Mouse (Mus musculus) hindbrain, postnatal 0 days (tissue): ENCODE data around the gene Tshr. TPM values are rescaled to one million over a fixed set of nuclear protein-coding genes. Genes with fewer than 3 reads are reported as not detected.
A peak's percentile ranks its signal among the peaks of the same experiment; 100 is the strongest.
"Not testable (repeated sequence)": the region's sequence is repeated elsewhere in the genome, so short reads cannot be mapped to it uniquely, and the experiment has no call there.

Source experiments
- ATAC-seq: fragments of 200-750 bp; cut with Nextera tagmentation; 2 replicates; pipeline ENCODE4 v1.8.0; 2017; ENCODE audit warnings: mild to moderate bottlenecking, moderate TSS enrichment, moderate library complexity
- DNase-seq: peaks from one replicate; pipeline ENCODE4 v3.0.0-alpha.2; 2015; ENCODE audit warnings: low spot score
- H3K27ac ChIP-seq: fragments of 300-500 bp; sonication (generic); 2 replicates; pipeline ENCODE4 v1.5.1; 2014; ENCODE audit warnings: mild to moderate bottlenecking
- H3K27me3 ChIP-seq: fragments of 300-500 bp; sonication (generic); 2 replicates; pipeline ENCODE4 v1.6.1; 2014; ENCODE audit warnings: low read length, mixed read lengths; ENCODE audit not compliant: insufficient read depth
- H3K36me3 ChIP-seq: fragments of 300-500 bp; sonication (generic); 2 replicates; pipeline ENCODE4 v1.6.1; 2014; ENCODE audit warnings: low read length, mixed read lengths; ENCODE audit not compliant: insufficient read depth
- H3K4me1 ChIP-seq: fragments of 300-500 bp; sonication (generic); 2 replicates; pipeline ENCODE4 v1.6.1; 2014; ENCODE audit warnings: antibody characterized with exemption, low read length, mixed read lengths; ENCODE audit not compliant: insufficient read depth
- H3K4me2 ChIP-seq: fragments of 300-500 bp; sonication (generic); 2 replicates; pipeline ENCODE4 v1.6.1; 2014; ENCODE audit warnings: low read depth, mild to moderate bottlenecking, low read length, moderate library complexity, mixed read lengths
- H3K4me3 ChIP-seq: fragments of 300-500 bp; sonication (generic); 2 replicates; pipeline ENCODE4 v1.5.1; 2014; ENCODE audit warnings: low read length
- H3K9ac ChIP-seq: fragments of 300-500 bp; sonication (generic); replicated peaks from 2 replicates; pipeline ENCODE4 v1.6.1; 2014; ENCODE audit warnings: mild to moderate bottlenecking, low read length, moderate library complexity, mixed read lengths
- H3K9me3 ChIP-seq: fragments of 300-500 bp; sonication (generic); 2 replicates; pipeline ENCODE4 v1.6.1; 2016; ENCODE audit warnings: low read length, mixed read lengths
- CTCF ChIP-seq: IDR thresholded peaks from 2 replicates; pipeline ENCODE4 v1.5.1; 2016; ENCODE audit warnings: antibody characterized with exemption, control low read depth, low read depth
- WGBS: fragments of 180-500 bp; shearing (Covaris S2); extraction: QIAGEN DNeasy Blood & Tissue Kit; methylation state at CpG from one replicate; pipeline ENCODE4 v1.1.7; 2014; 5-methylcytosine and 5-hydroxymethylcytosine counted together
- polyA plus RNA-seq: library from polyadenylated mRNA; unstranded; fragments of >200 nt; fragmentation: Nextera tagmentation; extraction: Ambion mirVana; gene quantifications from 2 replicates; pipeline ENCODE4 v1.2.1, GENCODE M21; 2015
- total RNA-seq: library from RNA; depleted of rRNA; stranded (reverse); fragments of >200 nt; gene quantifications from 2 replicates; pipeline ENCODE4 v1.2.3, GENCODE M21; 2014

Tshr gene
- total and polyA plus RNA-seq, 2 experiments from 2014 or later, result 0.59 to 0.78 TPM

DNA sequence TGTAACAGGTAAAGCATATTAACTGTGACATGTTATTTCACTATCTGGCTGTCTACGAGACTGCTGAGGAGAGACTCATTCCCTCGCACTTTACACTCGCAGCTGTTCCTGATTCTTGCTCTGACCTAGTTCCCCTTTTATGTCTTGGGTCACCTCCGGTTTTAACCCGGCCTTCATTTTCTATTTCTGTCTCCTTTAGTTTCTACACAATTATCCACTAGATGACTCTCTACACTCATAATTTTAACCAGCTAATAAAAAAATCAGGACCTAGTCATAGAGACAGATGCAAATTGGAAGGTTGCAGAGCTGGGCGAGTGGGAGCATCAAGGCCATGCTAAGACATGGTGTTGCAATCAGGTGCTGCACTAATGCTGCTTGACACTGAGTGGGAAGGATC is 150.2 kb downstream of the Tshr start:
- Histone ChIP-seq H3K27ac (no peak overlapping the region), H3K9me3 (no peaks in the 10 kb centered on the region), H3K9ac (no peak overlapping the region), H3K36me3 (no peaks in the 10 kb centered on the region), H3K4me3 (no peak overlapping the region), H3K4me2 (no peak overlapping the region), H3K4me1 (no peaks in the 10 kb centered on the region), H3K27me3 (no peaks in the 10 kb centered on the region)
- DNase-seq, result no peak
- ATAC-seq, result no peak
- WGBS, result 87% methylated on average over 6 of the region's 6 CpGs
- no peak for TF ChIP-seq CTCF

GRCm38 (mm10) chr12:91540202-91540601 is 155.8 kb downstream of the Tshr start:
- H3K4me3 ChIP-seq, result no peak overlapping the region
- no peaks in the 10 kb centered on the region for H3K4me1 ChIP-seq
- WGBS, result 88% methylated on average over 7 of the region's 7 CpGs
- ATAC-seq (no peak), DNase-seq (no peak)
- no peaks in the 10 kb centered on the region for H3K27me3 ChIP-seq
- no peaks in the 10 kb centered on the region for H3K36me3 ChIP-seq
- no peak overlapping the region for H3K9ac ChIP-seq
- H3K9me3 ChIP-seq, result no peaks in the 10 kb centered on the region
- H3K27ac ChIP-seq, result no peak overlapping the region
- H3K4me2 ChIP-seq, result no peak overlapping the region
- TF ChIP-seq CTCF, result no peak

DNA sequence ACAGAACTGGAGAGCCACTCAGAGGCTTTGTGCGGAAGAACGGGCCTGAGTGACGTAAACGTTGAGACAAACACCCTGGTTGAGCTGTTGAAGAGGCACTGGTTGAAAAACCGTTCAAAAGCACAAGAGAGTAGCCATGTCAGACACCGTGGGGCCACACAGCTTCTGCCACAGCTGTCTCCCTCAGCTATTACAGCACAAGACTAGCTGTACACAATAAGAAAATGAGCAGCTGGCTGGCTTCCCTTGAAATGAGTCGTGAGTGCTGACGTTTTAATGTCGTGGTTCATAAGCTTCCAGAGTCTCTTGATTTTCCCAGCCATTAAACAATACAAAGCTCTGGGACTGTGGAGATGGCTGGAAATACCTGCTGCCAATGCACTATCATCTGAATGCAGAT is 165.1 kb downstream of the Tshr start:
- no peak for TF ChIP-seq CTCF
- 58% methylated on average over 9 of the region's 9 CpGs for WGBS

DNA sequence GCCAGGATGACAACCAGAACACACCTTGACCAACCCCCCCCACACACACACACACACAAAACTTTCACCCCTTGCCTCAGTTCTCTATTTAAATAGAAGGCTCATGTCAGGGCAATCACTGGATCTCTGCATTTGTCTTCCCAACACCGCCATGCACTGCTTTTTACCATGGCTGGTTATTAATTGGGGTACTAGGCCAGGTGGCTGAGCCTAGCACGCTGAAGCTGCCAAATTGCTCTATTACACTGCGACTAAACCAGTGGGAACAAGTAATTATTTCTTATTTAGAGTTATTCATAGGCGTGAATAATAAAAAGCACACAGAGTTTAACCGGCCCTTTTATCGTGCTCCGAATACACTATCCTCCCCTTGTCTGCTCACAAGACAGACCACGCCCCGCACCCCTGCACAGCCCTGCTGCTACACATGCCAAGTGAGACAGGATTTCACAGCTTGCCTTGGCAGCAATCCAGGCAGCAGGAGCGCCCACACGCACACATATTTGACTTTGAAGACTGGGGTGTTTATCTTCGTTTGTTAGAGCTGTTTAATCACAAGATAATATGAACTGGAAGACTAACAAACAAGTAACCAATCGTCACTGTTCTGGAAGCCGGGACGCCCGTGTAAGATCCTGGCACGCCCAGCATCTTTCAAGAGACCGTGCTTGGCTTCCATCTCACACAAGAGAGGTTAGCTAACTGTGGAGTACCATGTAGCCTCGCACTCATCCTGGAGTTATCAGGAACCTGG is 167.6 kb downstream of the Tshr start:
- H3K4me3 ChIP-seq, result no peak overlapping the region
- no peak overlapping the region for H3K9ac ChIP-seq
- 11% methylated on average over 19 of the region's 19 CpGs for WGBS

More for the DNA sequence above, 165.1 kb downstream of the Tshr start:
- Histone ChIP-seq H3K4me2 (no peak overlapping the region), H3K4me1 (no peaks in the 10 kb centered on the region), H3K4me3 (no peak overlapping the region), H3K9me3 (no peaks in the 10 kb centered on the region), H3K27me3 (no peaks in the 10 kb centered on the region), H3K9ac (no peak overlapping the region), H3K27ac (no peak overlapping the region), H3K36me3 (no peaks in the 10 kb centered on the region)
- DNase-seq (no peak), ATAC-seq (no peak)

GRCm38 (mm10) chr12:91557358-91558005 is 173.1 kb downstream of the Tshr start:
- not testable (repeated sequence) for H3K4me1 ChIP-seq, H3K4me3 ChIP-seq, H3K9ac ChIP-seq, H3K9me3 ChIP-seq, DNase-seq, H3K27ac ChIP-seq, H3K27me3 ChIP-seq, H3K36me3 ChIP-seq, ATAC-seq, H3K4me2 ChIP-seq
- 86% methylated on average over 8 of the region's 8 CpGs for WGBS

More for the DNA sequence above, 167.6 kb downstream of the Tshr start:
- Histone ChIP-seq H3K27ac (no peak overlapping the region), H3K4me2 (peak overlapping the region; percentile 54), H3K9me3 (no peaks in the 10 kb centered on the region), H3K36me3 (peaks cover 3% of the 10 kb centered on the region; the same call in 1 of the 2 replicates), H3K4me1 (no peaks in the 10 kb centered on the region), H3K27me3 (no peaks in the 10 kb centered on the region)
- peak; percentile 78 for DNase-seq
- TF ChIP-seq CTCF, result no peak
- ATAC-seq, result peak; percentile 89

- not testable (repeated sequence) for H3K27ac ChIP-seq, DNase-seq
- 61% methylated on average over 4 of the region's 4 CpGs for WGBS
These were observed 173.8 kb downstream of the Tshr start for GRCm38 (mm10) chr12:91558152-91558551.

GRCm38 (mm10) chr12:91567145-91567544 is 182.8 kb downstream of the Tshr start:
- Histone ChIP-seq H3K4me2 (no peak overlapping the region), H3K27ac (no peak overlapping the region), H3K36me3 (peaks cover 31% of the 10 kb centered on the region), H3K9me3 (no peaks in the 10 kb centered on the region), H3K4me1 (no peaks in the 10 kb centered on the region), H3K27me3 (no peaks in the 10 kb centered on the region), H3K9ac (no peak overlapping the region), H3K4me3 (no peak overlapping the region)
- WGBS, result 92% methylated on average over 4 of the region's 4 CpGs
- DNase-seq (no peak), ATAC-seq (no peak)
- TF ChIP-seq CTCF, result no peak

More at GRCm38 (mm10) chr12:91558152-91558551, 173.8 kb downstream of the Tshr start:
- not testable (repeated sequence) for H3K4me3 ChIP-seq, H3K4me2 ChIP-seq, H3K36me3 ChIP-seq, ATAC-seq, H3K27me3 ChIP-seq, H3K9ac ChIP-seq, H3K4me1 ChIP-seq, H3K9me3 ChIP-seq
